Mouse (Mus musculus): ENCODE measurements at regions not wholly inside any gene's neighbourhood (a gene's known extent, or its start where the extent isn't known, plus 50 kb on each side); places are given as distances from the start of the nearest gene placed in this dataset.

- no peaks in the 10 kb centered on the region for H3K79me2 ChIP-seq (replicated peaks; ENCODE audit: control insufficient read depth, insufficient read depth, low read length)
- no peak overlapping the region for H3K4me3 ChIP-seq
- WGBS = 73% methylated on average over 3 of the region's 3 CpGs
- H3K36me3 ChIP-seq (ENCODE audit: control insufficient read depth, insufficient read depth, low read length) = no peaks in the 10 kb centered on the region
- no peak overlapping the region for H3K27ac ChIP-seq
- H3K4me1 ChIP-seq (ENCODE audit: control insufficient read depth, insufficient read depth, low read length) = no peaks in the 10 kb centered on the region
- no peak overlapping the region for H3K9ac ChIP-seq (ENCODE audit: low read depth, low read length)
- TF ChIP-seq POLR2A (IDR thresholded peaks at IDR 0.05; ENCODE audit: insufficient read depth, low read depth, low read length) = no peak
- no peak for TF ChIP-seq EP300 (IDR thresholded peaks at IDR 0.05; ENCODE audit: insufficient read depth, low read depth, low read length)
- no peak for TF ChIP-seq CTCF (IDR thresholded peaks at IDR 0.05)
- intact Hi-C loops (cut with DNase I) = no loop called here
- H3K27me3 ChIP-seq (ENCODE audit: control insufficient read depth, insufficient read depth, low read length) = no peaks in the 10 kb centered on the region
- no peak for DNase-seq
Measured at GRCm38 (mm10) chr14:80083724-80084123, 99.8 kb downstream of the Olfm4 start.

- intact Hi-C loops (cut with DNase I) = no loop called here
- TF ChIP-seq CTCF (IDR thresholded peaks at IDR 0.05) = no peak
- no peak for TF ChIP-seq POLR2A (IDR thresholded peaks at IDR 0.05; ENCODE audit: insufficient read depth, low read depth, low read length)
- Histone ChIP-seq H3K27me3 (ENCODE audit: control insufficient read depth, insufficient read depth, low read length) (no peaks in the 10 kb centered on the region), H3K27ac (no peak overlapping the region), H3K36me3 (ENCODE audit: control insufficient read depth, insufficient read depth, low read length) (no peaks in the 10 kb centered on the region), H3K79me2 (replicated peaks; ENCODE audit: control insufficient read depth, insufficient read depth, low read length) (no peaks in the 10 kb centered on the region), H3K9ac (ENCODE audit: low read depth, low read length) (no peak overlapping the region), H3K4me1 (ENCODE audit: control insufficient read depth, insufficient read depth, low read length) (no peaks in the 10 kb centered on the region), H3K4me3 (no peak overlapping the region)
- WGBS = 65% methylated on average over 1 of the region's 1 CpGs
- DNase-seq = no peak
Measured at GRCm38 (mm10) chr14:80097238-80097637, 113.4 kb downstream of the Olfm4 start.

- Histone ChIP-seq H3K9ac (ENCODE audit: low read depth, low read length) (no peak overlapping the region), H3K27me3 (ENCODE audit: control insufficient read depth, insufficient read depth, low read length) (no peaks in the 10 kb centered on the region), H3K27ac (no peak overlapping the region), H3K79me2 (replicated peaks; ENCODE audit: control insufficient read depth, insufficient read depth, low read length) (no peaks in the 10 kb centered on the region), H3K4me1 (ENCODE audit: control insufficient read depth, insufficient read depth, low read length) (no peaks in the 10 kb centered on the region), H3K36me3 (ENCODE audit: control insufficient read depth, insufficient read depth, low read length) (no peaks in the 10 kb centered on the region), H3K4me3 (no peak overlapping the region)
- WGBS = 80% methylated on average over 6 of the region's 6 CpGs
- intact Hi-C loops (cut with DNase I) = no loop called here
- no peak for TF ChIP-seq CTCF (IDR thresholded peaks at IDR 0.05)
- TF ChIP-seq POLR2A (IDR thresholded peaks at IDR 0.05; ENCODE audit: insufficient read depth, low read depth, low read length) = no peak
- no peak for TF ChIP-seq EP300 (IDR thresholded peaks at IDR 0.05; ENCODE audit: insufficient read depth, low read depth, low read length)
- no peak for DNase-seq
Measured at GRCm38 (mm10) chr14:80113115-80113687, 129.3 kb downstream of the Olfm4 start.

GRCm38 (mm10) chr14:80114326-80114725 lies 130.4 kb downstream of the Olfm4 start:
- TF ChIP-seq POLR2A (IDR thresholded peaks at IDR 0.05; ENCODE audit: insufficient read depth, low read depth, low read length) = no peak
- TF ChIP-seq CTCF (IDR thresholded peaks at IDR 0.05) = no peak
- TF ChIP-seq EP300 (IDR thresholded peaks at IDR 0.05; ENCODE audit: insufficient read depth, low read depth, low read length) = no peak
- intact Hi-C loops (cut with DNase I) = no loop called here
- no peak overlapping the region for H3K4me3 ChIP-seq
- DNase-seq = no peak
- H3K27me3 ChIP-seq (ENCODE audit: control insufficient read depth, insufficient read depth, low read length) = no peaks in the 10 kb centered on the region
- no peaks in the 10 kb centered on the region for H3K4me1 ChIP-seq (ENCODE audit: control insufficient read depth, insufficient read depth, low read length)
- no peaks in the 10 kb centered on the region for H3K79me2 ChIP-seq (replicated peaks; ENCODE audit: control insufficient read depth, insufficient read depth, low read length)
- no peak overlapping the region for H3K9ac ChIP-seq (ENCODE audit: low read depth, low read length)
- no peaks in the 10 kb centered on the region for H3K36me3 ChIP-seq (ENCODE audit: control insufficient read depth, insufficient read depth, low read length)
- H3K27ac ChIP-seq = no peak overlapping the region

- intact Hi-C loops (cut with DNase I) = no loop called here
- WGBS = 66% methylated on average over 4 of the region's 4 CpGs
- H3K4me1 ChIP-seq (ENCODE audit: control insufficient read depth, insufficient read depth, low read length) = no peaks in the 10 kb centered on the region
- no peaks in the 10 kb centered on the region for H3K36me3 ChIP-seq (ENCODE audit: control insufficient read depth, insufficient read depth, low read length)
- no peak overlapping the region for H3K9ac ChIP-seq (ENCODE audit: low read depth, low read length)
- H3K27ac ChIP-seq = no peak overlapping the region
- no peak overlapping the region for H3K4me3 ChIP-seq
- DNase-seq = no peak
- no peaks in the 10 kb centered on the region for H3K27me3 ChIP-seq (ENCODE audit: control insufficient read depth, insufficient read depth, low read length)
- no peaks in the 10 kb centered on the region for H3K79me2 ChIP-seq (replicated peaks; ENCODE audit: control insufficient read depth, insufficient read depth, low read length)
- no peak for TF ChIP-seq CTCF (IDR thresholded peaks at IDR 0.05)
- TF ChIP-seq POLR2A (IDR thresholded peaks at IDR 0.05; ENCODE audit: insufficient read depth, low read depth, low read length) = no peak
- no peak for TF ChIP-seq EP300 (IDR thresholded peaks at IDR 0.05; ENCODE audit: insufficient read depth, low read depth, low read length)
Measured at GRCm38 (mm10) chr14:80125156-80125555, 141.3 kb downstream of the Olfm4 start.

GRCm38 (mm10) chr14:80128181-80128580 lies 144.3 kb downstream of the Olfm4 start:
- H3K27me3 ChIP-seq (ENCODE audit: control insufficient read depth, insufficient read depth, low read length) = no peaks in the 10 kb centered on the region
- intact Hi-C loops (cut with DNase I) = no loop called here

More at GRCm38 (mm10) chr14:80128181-80128580, 144.3 kb downstream of the Olfm4 start:
- H3K79me2 ChIP-seq (replicated peaks; ENCODE audit: control insufficient read depth, insufficient read depth, low read length) = no peaks in the 10 kb centered on the region
- H3K4me3 ChIP-seq = no peak overlapping the region
- DNase-seq = no peak
- TF ChIP-seq EP300 (IDR thresholded peaks at IDR 0.05; ENCODE audit: insufficient read depth, low read depth, low read length) = no peak
- TF ChIP-seq CTCF (IDR thresholded peaks at IDR 0.05) = no peak
- no peak for TF ChIP-seq POLR2A (IDR thresholded peaks at IDR 0.05; ENCODE audit: insufficient read depth, low read depth, low read length)
- H3K9ac ChIP-seq (ENCODE audit: low read depth, low read length) = no peak overlapping the region
- no peaks in the 10 kb centered on the region for H3K36me3 ChIP-seq (ENCODE audit: control insufficient read depth, insufficient read depth, low read length)
- no peak overlapping the region for H3K27ac ChIP-seq
- 76% methylated on average over 2 of the region's 2 CpGs for WGBS
- no peaks in the 10 kb centered on the region for H3K4me1 ChIP-seq (ENCODE audit: control insufficient read depth, insufficient read depth, low read length)
